Mouse (Mus musculus) testis, postnatal 14 days (tissue): ENCODE results near the gene Lsp1.
A peak's percentile ranks its signal among the peaks of the same experiment; 100 is the strongest.

Source experiments
- DNase-seq: peaks from one replicate; pipeline ENCODE4 v3.0.0; 2021; ENCODE audit warnings: low spot score

Lsp1 gene

GRCm38 (mm10) chr7:142444171-142444570 is 16.4 kb upstream of the Lsp1 start:
- no peak for DNase-seq

GRCm38 (mm10) chr7:142445324-142445723 is 15.3 kb upstream of the Lsp1 start:
- no peak for DNase-seq

GRCm38 (mm10) chr7:142446264-142446663 is 14.3 kb upstream of the Lsp1 start:
- DNase-seq = no peak

GRCm38 (mm10) chr7:142449038-142449617 is 11.5 kb upstream of the Lsp1 start:
- DNase-seq = no peak

GRCm38 (mm10) chr7:142454706-142455105 is 5.9 kb upstream of the Lsp1 start:
- no peak for DNase-seq

GRCm38 (mm10) chr7:142455251-142455650 is 5.4 kb upstream of the Lsp1 start:
- no peak for DNase-seq

- DNase-seq = no peak
These were observed 3.8 kb upstream of the Lsp1 start for GRCm38 (mm10) chr7:142456806-142457205.

GRCm38 (mm10) chr7:142457227-142457811 is 3.3 kb upstream of the Lsp1 start:
- DNase-seq = no peak

GRCm38 (mm10) chr7:142458026-142458425 is 2.6 kb upstream of the Lsp1 start:
- no peak for DNase-seq

GRCm38 (mm10) chr7:142458676-142459298 is 1.8 kb upstream of the Lsp1 start:
- DNase-seq = no peak

GRCm38 (mm10) chr7:142459299-142459691 is 1.3 kb upstream of the Lsp1 start:
- no peak for DNase-seq

- DNase-seq = no peak
These were observed 837 bp downstream of the Lsp1 start for GRCm38 (mm10) chr7:142461446-142461845.

- DNase-seq = no peak
These were observed 1.6 kb downstream of the Lsp1 start for GRCm38 (mm10) chr7:142462190-142462589.

GRCm38 (mm10) chr7:142462594-142463078 is 2.0 kb downstream of the Lsp1 start:
- DNase-seq = no peak

GRCm38 (mm10) chr7:142470171-142470691 is 9.6 kb downstream of the Lsp1 start:
- no peak for DNase-seq

- peak; percentile 77 for DNase-seq
These were observed 10.3 kb downstream of the Lsp1 start for GRCm38 (mm10) chr7:142470808-142471413.

GRCm38 (mm10) chr7:142471414-142471861 is 10.8 kb downstream of the Lsp1 start:
- DNase-seq = no peak

- peak; percentile 59 for DNase-seq
These were observed 11.4 kb downstream of the Lsp1 start for GRCm38 (mm10) chr7:142471884-142472570.

- DNase-seq = no peak
These were observed 12.3 kb downstream of the Lsp1 start for GRCm38 (mm10) chr7:142472936-142473335.

GRCm38 (mm10) chr7:142473476-142473875 is 12.9 kb downstream of the Lsp1 start:
- DNase-seq = no peak

- DNase-seq = peak; percentile 44
These were observed 14.2 kb downstream of the Lsp1 start for GRCm38 (mm10) chr7:142474799-142475198.

GRCm38 (mm10) chr7:142475641-142476040 is 15.0 kb downstream of the Lsp1 start:
- no peak for DNase-seq
